Mouse (Mus musculus): ENCODE measurements at regions not wholly inside any gene's neighbourhood (a gene's known extent, or its start where the extent isn't known, plus 50 kb on each side); places are given as distances from the start of the nearest gene placed in this dataset.
"Not testable (repeated sequence)": the region's sequence is repeated elsewhere in the genome, so short reads cannot be mapped to it uniquely, and the experiment has no call there.

- no peak overlapping the region for H3K4me2 ChIP-seq (ENCODE audit: low read depth, low read length)
- H3K9me3 ChIP-seq (ENCODE audit: control insufficient read depth, low read length) = no peaks in the 10 kb centered on the region
- H3K27me3 ChIP-seq (replicated peaks; ENCODE audit: control insufficient read depth, insufficient read depth, low read length) = no peaks in the 10 kb centered on the region
- no peak overlapping the region for H3K9ac ChIP-seq (ENCODE audit: low read depth, low read length)
- no peak overlapping the region for H3K4me3 ChIP-seq (ENCODE audit: low read depth, low read length)
- DNase-seq (ENCODE audit: low spot score) (peak; percentile 59), ATAC-seq (ENCODE audit: low read depth) (peak; percentile 48; the same call in 1 of the 2 replicates)
- H3K4me1 ChIP-seq (ENCODE audit: control insufficient read depth, insufficient read depth, low read length) = peaks cover 5% of the 10 kb centered on the region
- no peak overlapping the region for H3K27ac ChIP-seq (replicated peaks; ENCODE audit: low read depth, low read length)
- H3K36me3 ChIP-seq (ENCODE audit: control insufficient read depth, insufficient read depth, low read length) = no peaks in the 10 kb centered on the region
- WGBS = 74% methylated on average over 3 of the region's 3 CpGs
These were observed 78.2 kb upstream of the Klf13 start for GRCm38 (mm10) chr7:64016874-64017273.

- H3K9ac ChIP-seq (ENCODE audit: low read depth, low read length); H3K4me1 ChIP-seq (ENCODE audit: control insufficient read depth, insufficient read depth, low read length); H3K4me3 ChIP-seq (ENCODE audit: low read depth, low read length); H3K9me3 ChIP-seq (ENCODE audit: control insufficient read depth, low read length); H3K27me3 ChIP-seq (replicated peaks; ENCODE audit: control insufficient read depth, insufficient read depth, low read length); ATAC-seq (ENCODE audit: low read depth); DNase-seq (ENCODE audit: low spot score); H3K4me2 ChIP-seq (ENCODE audit: low read depth, low read length); H3K27ac ChIP-seq (replicated peaks; ENCODE audit: low read depth, low read length); H3K36me3 ChIP-seq (ENCODE audit: control insufficient read depth, insufficient read depth, low read length): not testable (repeated sequence)
- whole genome bisulfite sequencing = 82% methylated on average over 2 of the region's 2 CpGs
These were observed 76.4 kb upstream of the Klf13 start for GRCm38 (mm10) chr7:64015136-64015535.

- DNase-seq (ENCODE audit: low spot score) = no peak
- H3K4me3 ChIP-seq (ENCODE audit: low read depth, low read length) = no peak overlapping the region
- no peak overlapping the region for H3K9ac ChIP-seq (ENCODE audit: low read depth, low read length)
- H3K9me3 ChIP-seq (ENCODE audit: control insufficient read depth, low read length) = no peaks in the 10 kb centered on the region
- H3K27me3 ChIP-seq (replicated peaks; ENCODE audit: control insufficient read depth, insufficient read depth, low read length) = no peaks in the 10 kb centered on the region
- ATAC-seq (ENCODE audit: low read depth) = no peak
- no peaks in the 10 kb centered on the region for H3K4me1 ChIP-seq (ENCODE audit: control insufficient read depth, insufficient read depth, low read length)
- H3K36me3 ChIP-seq (ENCODE audit: control insufficient read depth, insufficient read depth, low read length) = no peaks in the 10 kb centered on the region
- no peak overlapping the region for H3K4me2 ChIP-seq (ENCODE audit: low read depth, low read length)
- H3K27ac ChIP-seq (replicated peaks; ENCODE audit: low read depth, low read length) = no peak overlapping the region
- WGBS = 78% methylated on average over 7 of the region's 7 CpGs
These were observed 75.5 kb upstream of the Klf13 start for GRCm38 (mm10) chr7:64014227-64014626.

GRCm38 (mm10) chr7:64013023-64013547 is 74.4 kb upstream of the Klf13 start:
- ATAC-seq (ENCODE audit: low read depth) (no peak), DNase-seq (ENCODE audit: low spot score) (no peak)
- H3K4me3 ChIP-seq (ENCODE audit: low read depth, low read length) = no peak overlapping the region
- no peak overlapping the region for H3K27ac ChIP-seq (replicated peaks; ENCODE audit: low read depth, low read length)
- 85% methylated on average over 5 of the region's 5 CpGs for WGBS
- no peak overlapping the region for H3K9ac ChIP-seq (ENCODE audit: low read depth, low read length)
- no peaks in the 10 kb centered on the region for H3K4me1 ChIP-seq (ENCODE audit: control insufficient read depth, insufficient read depth, low read length)
- H3K4me2 ChIP-seq (ENCODE audit: low read depth, low read length) = no peak overlapping the region
- no peaks in the 10 kb centered on the region for H3K27me3 ChIP-seq (replicated peaks; ENCODE audit: control insufficient read depth, insufficient read depth, low read length)
- no peaks in the 10 kb centered on the region for H3K9me3 ChIP-seq (ENCODE audit: control insufficient read depth, low read length)
- no peaks in the 10 kb centered on the region for H3K36me3 ChIP-seq (ENCODE audit: control insufficient read depth, insufficient read depth, low read length)

GRCm38 (mm10) chr7:64012268-64012601 is 73.5 kb upstream of the Klf13 start:
- no peaks in the 10 kb centered on the region for H3K9me3 ChIP-seq (ENCODE audit: control insufficient read depth, low read length)
- 76% methylated on average over 8 of the region's 8 CpGs for WGBS
- H3K4me2 ChIP-seq (ENCODE audit: low read depth, low read length) = no peak overlapping the region
- no peak overlapping the region for H3K4me3 ChIP-seq (ENCODE audit: low read depth, low read length)
- ATAC-seq (ENCODE audit: low read depth) (no peak), DNase-seq (ENCODE audit: low spot score) (no peak)
- no peak overlapping the region for H3K27ac ChIP-seq (replicated peaks; ENCODE audit: low read depth, low read length)
- no peak overlapping the region for H3K9ac ChIP-seq (ENCODE audit: low read depth, low read length)
- H3K4me1 ChIP-seq (ENCODE audit: control insufficient read depth, insufficient read depth, low read length) = no peaks in the 10 kb centered on the region
- H3K27me3 ChIP-seq (replicated peaks; ENCODE audit: control insufficient read depth, insufficient read depth, low read length) = no peaks in the 10 kb centered on the region
- no peaks in the 10 kb centered on the region for H3K36me3 ChIP-seq (ENCODE audit: control insufficient read depth, insufficient read depth, low read length)

- Histone ChIP-seq H3K9ac (ENCODE audit: low read depth, low read length) (no peak overlapping the region), H3K4me1 (ENCODE audit: control insufficient read depth, insufficient read depth, low read length) (no peaks in the 10 kb centered on the region), H3K4me2 (ENCODE audit: low read depth, low read length) (no peak overlapping the region), H3K36me3 (ENCODE audit: control insufficient read depth, insufficient read depth, low read length) (no peaks in the 10 kb centered on the region), H3K4me3 (ENCODE audit: low read depth, low read length) (no peak overlapping the region), H3K9me3 (ENCODE audit: control insufficient read depth, low read length) (no peaks in the 10 kb centered on the region), H3K27ac (replicated peaks; ENCODE audit: low read depth, low read length) (no peak overlapping the region), H3K27me3 (replicated peaks; ENCODE audit: control insufficient read depth, insufficient read depth, low read length) (no peaks in the 10 kb centered on the region)
- no peak for DNase-seq (ENCODE audit: low spot score)
- 59% methylated on average over 13 of the region's 13 CpGs for whole genome bisulfite sequencing
- 0 out of 2 replicates have a peak, but pooled peaks have one; percentile 26 for ATAC-seq (ENCODE audit: low read depth)
These were observed 73.0 kb upstream of the Klf13 start for GRCm38 (mm10) chr7:64011563-64012267.

- no peak overlapping the region for H3K4me2 ChIP-seq (ENCODE audit: low read depth, low read length)
- H3K4me3 ChIP-seq (ENCODE audit: low read depth, low read length) = no peak overlapping the region
- WGBS = 74% methylated on average over 3 of the region's 3 CpGs
- ATAC-seq (ENCODE audit: low read depth) = no peak
- no peak overlapping the region for H3K9ac ChIP-seq (ENCODE audit: low read depth, low read length)
- no peak overlapping the region for H3K27ac ChIP-seq (replicated peaks; ENCODE audit: low read depth, low read length)
- no peaks in the 10 kb centered on the region for H3K27me3 ChIP-seq (replicated peaks; ENCODE audit: control insufficient read depth, insufficient read depth, low read length)
- no peaks in the 10 kb centered on the region for H3K36me3 ChIP-seq (ENCODE audit: control insufficient read depth, insufficient read depth, low read length)
- DNase-seq (ENCODE audit: low spot score) = no peak
- H3K4me1 ChIP-seq (ENCODE audit: control insufficient read depth, insufficient read depth, low read length) = no peaks in the 10 kb centered on the region
- H3K9me3 ChIP-seq (ENCODE audit: control insufficient read depth, low read length) = no peaks in the 10 kb centered on the region
These were observed 71.9 kb upstream of the Klf13 start for GRCm38 (mm10) chr7:64010640-64011039.

GRCm38 (mm10) chr7:64007766-64008165 is 69.1 kb upstream of the Klf13 start:
- Histone ChIP-seq H3K36me3 (ENCODE audit: control insufficient read depth, insufficient read depth, low read length) (no peaks in the 10 kb centered on the region), H3K27me3 (replicated peaks; ENCODE audit: control insufficient read depth, insufficient read depth, low read length) (no peaks in the 10 kb centered on the region), H3K4me2 (ENCODE audit: low read depth, low read length) (no peak overlapping the region), H3K4me1 (ENCODE audit: control insufficient read depth, insufficient read depth, low read length) (no peaks in the 10 kb centered on the region), H3K4me3 (ENCODE audit: low read depth, low read length) (no peak overlapping the region), H3K9ac (ENCODE audit: low read depth, low read length) (no peak overlapping the region), H3K9me3 (ENCODE audit: control insufficient read depth, low read length) (no peaks in the 10 kb centered on the region), H3K27ac (replicated peaks; ENCODE audit: low read depth, low read length) (no peak overlapping the region)
- DNase-seq (ENCODE audit: low spot score) = no peak
- ATAC-seq (ENCODE audit: low read depth) = no peak
- 74% methylated on average over 3 of the region's 3 CpGs for WGBS

GRCm38 (mm10) chr7:64006935-64007334 is 68.2 kb upstream of the Klf13 start:
- H3K36me3 ChIP-seq (ENCODE audit: control insufficient read depth, insufficient read depth, low read length) = no peaks in the 10 kb centered on the region
- no peak overlapping the region for H3K27ac ChIP-seq (replicated peaks; ENCODE audit: low read depth, low read length)
- H3K4me2 ChIP-seq (ENCODE audit: low read depth, low read length) = no peak overlapping the region
- WGBS = 87% methylated on average over 4 of the region's 4 CpGs
- ATAC-seq (ENCODE audit: low read depth) (no peak), DNase-seq (ENCODE audit: low spot score) (no peak)
- no peak overlapping the region for H3K4me3 ChIP-seq (ENCODE audit: low read depth, low read length)
- H3K9ac ChIP-seq (ENCODE audit: low read depth, low read length) = no peak overlapping the region
- no peaks in the 10 kb centered on the region for H3K4me1 ChIP-seq (ENCODE audit: control insufficient read depth, insufficient read depth, low read length)
- H3K9me3 ChIP-seq (ENCODE audit: control insufficient read depth, low read length) = no peaks in the 10 kb centered on the region
- no peaks in the 10 kb centered on the region for H3K27me3 ChIP-seq (replicated peaks; ENCODE audit: control insufficient read depth, insufficient read depth, low read length)
